Mouse (Mus musculus): ENCODE results near the gene Arhgef2. TPM values are rescaled to one million over a fixed set of nuclear protein-coding genes. Genes with fewer than 3 reads are reported as not detected.

Gene Arhgef2
- polyA plus RNA-seq, 1 experiment from 2014 or later, result 127 TPM

GRCm38 (mm10) chr3:88615902-88616391, 10.2 kb downstream of the Arhgef2 start:
- Histone ChIP-seq H3K27me3 (ENCODE audit: insufficient read depth, low read length) (no peaks in the 10 kb centered on the region), H3K4me3 (ENCODE audit: low read depth, low read length) (peak overlapping the region; percentile 26), H3K36me3 (ENCODE audit: insufficient read depth) (no peaks in the 10 kb centered on the region), H3K9me3 (ENCODE audit: low read depth, low read length) (no peaks in the 10 kb centered on the region), H3K4me2 (peak overlapping the region; percentile 52), H3K9ac (peak overlapping the region; percentile 40), H3K27ac (ENCODE audit: low read depth) (peak overlapping the region; percentile 77), H3K4me1 (ENCODE audit: insufficient read depth) (peaks cover 17% of the 10 kb centered on the region)
- 35% methylated on average over 9 of the region's 9 CpGs for WGBS
- DNase-seq (peak; percentile 81), ATAC-seq (ENCODE audit: insufficient read depth) (peak; percentile 32; the same call in 1 of the 2 replicates)
- no peak for TF ChIP-seq CTCF (IDR thresholded peaks at IDR 0.05; ENCODE audit: low read depth)

- ATAC-seq (ENCODE audit: insufficient read depth) (no peak), DNase-seq (no peak)
- 70% methylated on average over 3 of the region's 3 CpGs for whole genome bisulfite sequencing
- Histone ChIP-seq H3K9ac (0 out of 2 replicates have a peak overlapping the region, but pooled peaks have one; percentile 31), H3K9me3 (ENCODE audit: low read depth, low read length) (no peaks in the 10 kb centered on the region), H3K4me2 (peak overlapping the region; percentile 52), H3K27ac (ENCODE audit: low read depth) (no peak overlapping the region), H3K36me3 (ENCODE audit: insufficient read depth) (no peaks in the 10 kb centered on the region), H3K27me3 (ENCODE audit: insufficient read depth, low read length) (no peaks in the 10 kb centered on the region), H3K4me3 (ENCODE audit: low read depth, low read length) (peak overlapping the region; percentile 26; the same call in 1 of the 2 replicates), H3K4me1 (ENCODE audit: insufficient read depth) (peaks cover 17% of the 10 kb centered on the region)
- no peak for TF ChIP-seq CTCF (IDR thresholded peaks at IDR 0.05; ENCODE audit: low read depth)
Measured at GRCm38 (mm10) chr3:88616951-88617500, 11.3 kb downstream of the Arhgef2 start.

GRCm38 (mm10) chr3:88618074-88618871, 12.5 kb downstream of the Arhgef2 start:
- 63% methylated on average over 8 of the region's 8 CpGs for WGBS

DNA sequence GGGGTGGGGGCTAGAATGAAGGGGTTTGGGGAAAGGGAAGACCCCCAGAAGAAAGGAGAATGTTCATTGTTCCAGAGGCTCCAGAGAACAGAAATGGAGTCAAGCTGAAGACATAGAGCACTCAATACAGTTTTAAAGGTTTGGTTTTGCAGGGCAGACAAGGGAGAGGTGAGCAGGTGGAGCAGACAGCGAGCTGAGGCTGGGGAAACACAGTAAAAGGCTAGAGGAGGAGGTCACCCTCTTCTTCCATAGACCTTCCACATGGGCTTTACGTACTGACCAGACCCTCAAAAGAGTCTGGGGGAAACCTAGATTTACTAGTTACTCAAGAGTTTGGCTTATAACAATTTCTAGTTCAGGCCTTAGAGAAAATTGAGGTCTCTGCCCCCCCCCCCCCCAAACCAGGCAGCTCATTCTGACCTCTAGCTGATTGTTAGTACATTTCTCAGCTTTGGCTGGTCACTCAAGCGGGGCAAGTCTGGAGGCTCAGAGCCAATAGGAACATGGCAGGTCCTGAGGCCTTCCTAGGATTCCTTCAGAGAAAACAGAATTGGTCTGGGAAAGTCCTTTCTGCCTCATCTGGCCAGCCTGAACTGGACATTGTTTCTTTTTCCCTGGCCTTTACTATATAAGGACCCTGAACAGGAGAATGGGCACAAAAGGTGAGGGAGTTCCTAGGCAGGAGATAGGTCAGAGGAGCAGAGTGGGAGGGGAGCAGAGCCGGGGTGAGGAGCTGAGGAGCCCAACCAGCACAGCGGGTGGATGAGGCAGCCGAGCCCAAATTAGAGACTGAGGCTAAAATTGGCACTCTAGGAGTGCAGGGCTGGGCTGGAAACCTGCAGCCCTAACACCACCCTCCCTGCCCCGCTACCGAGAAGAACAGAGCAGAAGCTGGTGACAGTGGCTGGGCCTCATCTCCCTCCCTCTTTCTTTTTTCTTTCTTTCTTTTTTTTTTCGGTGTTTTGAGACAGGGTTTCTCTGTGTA, 13.6 kb downstream of the Arhgef2 start:
- H3K27ac ChIP-seq (ENCODE audit: low read depth), result peak overlapping the region; percentile 20; the same call in 1 of the 2 replicates
- no peak overlapping the region for H3K4me3 ChIP-seq (ENCODE audit: low read depth, low read length)
- 0 out of 2 replicates have a peak, but pooled peaks cover 3% of the 10 kb centered on the region for H3K36me3 ChIP-seq (ENCODE audit: insufficient read depth)
- no peak for DNase-seq
- WGBS, result 55% methylated on average over 9 of the region's 9 CpGs
- H3K4me2 ChIP-seq, result 0 out of 2 replicates have a peak overlapping the region, but pooled peaks have one; percentile 7
- no peaks in the 10 kb centered on the region for H3K9me3 ChIP-seq (ENCODE audit: low read depth, low read length)
- H3K9ac ChIP-seq, result no peak overlapping the region
- H3K27me3 ChIP-seq (ENCODE audit: insufficient read depth, low read length), result no peaks in the 10 kb centered on the region
- TF ChIP-seq CTCF (IDR thresholded peaks at IDR 0.05; ENCODE audit: low read depth), result no peak
- ATAC-seq (ENCODE audit: insufficient read depth), result no peak
- H3K4me1 ChIP-seq (ENCODE audit: insufficient read depth), result peaks cover 26% of the 10 kb centered on the region

More at GRCm38 (mm10) chr3:88618074-88618871, 12.5 kb downstream of the Arhgef2 start:
- Histone ChIP-seq H3K27me3 (ENCODE audit: insufficient read depth, low read length) (no peaks in the 10 kb centered on the region), H3K4me3 (ENCODE audit: low read depth, low read length) (no peak overlapping the region), H3K4me2 (no peak overlapping the region), H3K9ac (no peak overlapping the region), H3K27ac (ENCODE audit: low read depth) (no peak overlapping the region), H3K4me1 (ENCODE audit: insufficient read depth) (peaks cover 17% of the 10 kb centered on the region), H3K9me3 (ENCODE audit: low read depth, low read length) (no peaks in the 10 kb centered on the region), H3K36me3 (ENCODE audit: insufficient read depth) (no peaks in the 10 kb centered on the region)
- ATAC-seq (ENCODE audit: insufficient read depth) (no peak), DNase-seq (no peak)
- TF ChIP-seq CTCF (IDR thresholded peaks at IDR 0.05; ENCODE audit: low read depth), result no peak

DNA sequence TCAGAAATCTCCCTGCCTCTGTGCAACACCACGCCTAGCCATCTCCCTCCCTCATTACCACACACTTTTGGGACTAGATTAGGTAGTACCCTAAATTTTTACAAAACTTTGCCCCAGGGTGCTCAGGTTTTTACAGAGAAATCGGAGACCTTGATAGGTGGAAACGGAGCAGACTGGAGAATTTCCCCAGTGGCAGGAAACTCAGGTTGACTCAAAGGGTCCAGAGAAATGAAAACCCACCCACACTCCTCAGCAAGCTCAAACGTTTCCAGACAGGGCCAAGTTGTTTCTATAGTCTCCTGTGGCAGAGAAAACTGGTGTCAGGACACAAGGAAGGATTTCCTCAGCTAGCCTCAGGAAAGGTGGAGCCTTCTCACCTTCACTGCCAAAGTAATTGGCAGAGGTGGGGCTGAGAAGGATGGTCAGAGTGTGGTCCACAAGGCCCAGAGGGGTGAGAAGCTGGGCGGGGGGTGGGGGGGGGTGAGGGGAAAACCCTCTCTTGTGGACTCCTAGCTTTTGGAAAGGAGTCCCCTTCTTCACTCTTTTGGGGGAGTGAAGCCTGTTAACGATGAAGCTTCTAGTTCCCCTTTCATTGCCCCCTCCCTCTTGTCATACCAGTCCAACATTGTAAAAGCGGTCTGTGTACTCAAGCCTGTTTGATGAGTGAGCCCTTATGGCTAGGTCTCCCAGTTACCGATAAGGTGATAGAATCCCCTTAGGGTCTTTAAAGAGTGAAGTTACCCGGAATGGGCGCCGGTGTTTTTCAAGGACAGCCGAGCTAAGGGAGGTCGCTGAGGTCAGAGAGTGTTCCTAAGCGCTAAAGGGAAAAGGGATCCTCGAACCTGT, 14.6 kb downstream of the Arhgef2 start:
- peaks cover 35% of the 10 kb centered on the region for H3K4me1 ChIP-seq (ENCODE audit: insufficient read depth)
- WGBS, result 15% methylated on average over 15 of the region's 15 CpGs
- DNase-seq (no peak), ATAC-seq (ENCODE audit: insufficient read depth) (peak; percentile 4; the same call in 1 of the 2 replicates)
- H3K9me3 ChIP-seq (ENCODE audit: low read depth, low read length), result no peaks in the 10 kb centered on the region
- H3K4me2 ChIP-seq, result peak overlapping the region; percentile 86
- H3K27me3 ChIP-seq (ENCODE audit: insufficient read depth, low read length), result no peaks in the 10 kb centered on the region
- H3K4me3 ChIP-seq (ENCODE audit: low read depth, low read length), result peak overlapping the region; percentile 91
- H3K36me3 ChIP-seq (ENCODE audit: insufficient read depth), result peaks cover 12% of the 10 kb centered on the region
- peak overlapping the region; percentile 98 for H3K9ac ChIP-seq
- H3K27ac ChIP-seq (ENCODE audit: low read depth), result peak overlapping the region; percentile 99
- no peak for TF ChIP-seq CTCF (IDR thresholded peaks at IDR 0.05; ENCODE audit: low read depth)
